Mouse (Mus musculus) intestine, embryonic 16.5 days (tissue): ENCODE data around the gene 1700042G07Rik. TPM values are rescaled to one million over a fixed set of nuclear protein-coding genes. Genes with fewer than 3 reads are reported as not detected.

Experiments
- ATAC-seq: fragments of 200-750 bp; cut with Nextera tagmentation; 2 replicates; pipeline ENCODE4 v1.8.0; 2017; ENCODE audit warnings: moderate TSS enrichment, moderate library complexity
- H3K27ac ChIP-seq: fragments of 300-500 bp; sonication (generic); 2 replicates; pipeline ENCODE4 v1.5.1; 2014; ENCODE audit warnings: mild to moderate bottlenecking, low read length
- H3K27me3 ChIP-seq: fragments of 300-500 bp; sonication (generic); replicated peaks from 2 replicates; pipeline ENCODE4 v1.6.1; 2014; ENCODE audit warnings: low read length, control low read depth, mixed read lengths; ENCODE audit not compliant: control insufficient read depth, insufficient read depth
- H3K36me3 ChIP-seq: fragments of 300-500 bp; sonication (generic); 2 replicates; pipeline ENCODE4 v1.6.1; 2014; ENCODE audit warnings: low read length, control low read depth; ENCODE audit not compliant: control insufficient read depth, insufficient read depth
- H3K4me1 ChIP-seq: fragments of 300-500 bp; sonication (generic); 2 replicates; pipeline ENCODE4 v1.6.1; 2014; ENCODE audit warnings: low read length, control low read depth, mixed read lengths; ENCODE audit not compliant: control insufficient read depth, insufficient read depth
- H3K4me2 ChIP-seq: fragments of 300-500 bp; sonication (generic); 2 replicates; pipeline ENCODE4 v1.6.1; 2014; ENCODE audit warnings: low read depth, low read length, control low read depth
- H3K4me3 ChIP-seq: fragments of 300-500 bp; sonication (generic); 2 replicates; pipeline ENCODE4 v1.5.1; 2014; ENCODE audit warnings: mild to moderate bottlenecking, low read length
- H3K9ac ChIP-seq: fragments of 300-500 bp; sonication (generic); 2 replicates; pipeline ENCODE4 v1.6.1; 2014; ENCODE audit warnings: low read depth, low read length
- H3K9me3 ChIP-seq: fragments of 300-500 bp; sonication (generic); 2 replicates; pipeline ENCODE4 v1.6.1; 2016; ENCODE audit warnings: low read length, control low read depth; ENCODE audit not compliant: control insufficient read depth
- WGBS: fragments of 180-500 bp; shearing (Covaris S2); extraction: QIAGEN DNeasy Blood & Tissue Kit; methylation state at CpG from one replicate; pipeline ENCODE4 v1.1.7; 2014; 5-methylcytosine and 5-hydroxymethylcytosine counted together
- polyA plus RNA-seq: library from polyadenylated mRNA; unstranded; fragments of >200 nt; fragmentation: Nextera tagmentation; extraction: Ambion mirVana; gene quantifications from 2 replicates; pipeline ENCODE4 v1.2.1, GENCODE M21; 2015

Gene 1700042G07Rik
- polyA plus RNA-seq, 1 experiment from 2014 or later: not detected

GRCm38 (mm10) chr4:116219056-116219455 is 45.9 kb downstream of the 1700042G07Rik start:
- no peak for ATAC-seq
- Histone ChIP-seq H3K4me1 (0 out of 2 replicates have a peak, but pooled peaks cover 3% of the 10 kb centered on the region), H3K27ac (no peak overlapping the region), H3K9me3 (no peaks in the 10 kb centered on the region), H3K36me3 (no peaks in the 10 kb centered on the region), H3K9ac (no peak overlapping the region), H3K4me2 (no peak overlapping the region), H3K4me3 (no peak overlapping the region), H3K27me3 (no peaks in the 10 kb centered on the region)
- WGBS: 85% methylated on average over 1 of the region's 1 CpGs

DNA sequence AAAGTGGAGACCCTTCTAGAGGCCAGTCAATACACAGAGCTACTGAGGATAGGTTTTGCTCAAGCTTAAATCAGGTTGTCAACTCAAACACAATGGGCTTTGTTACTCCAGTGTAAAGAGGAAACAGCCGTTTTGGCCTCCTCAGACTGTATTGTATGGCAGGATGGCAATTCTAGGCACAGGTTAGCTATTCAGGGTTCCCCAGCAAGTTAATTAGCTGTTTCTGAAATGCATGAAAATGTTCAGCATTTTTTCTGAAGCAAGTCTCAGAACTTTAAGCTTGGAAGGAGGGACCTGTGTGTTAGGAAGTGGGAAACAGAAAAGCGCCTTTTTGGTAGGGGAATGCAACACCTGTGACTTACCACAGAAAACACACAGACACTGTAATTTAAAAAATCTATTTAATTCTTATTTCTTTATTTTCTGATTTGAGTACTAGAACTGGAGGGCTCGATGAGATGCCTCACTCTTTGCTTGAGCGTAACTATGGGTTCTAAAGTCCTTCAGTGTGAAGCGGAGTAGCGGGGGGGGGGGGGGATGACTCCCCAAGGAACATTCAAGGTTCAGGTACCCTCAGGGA is 47.0 kb downstream of the 1700042G07Rik start:
- H3K4me3 ChIP-seq: peak overlapping the region; percentile 86
- no peak for ATAC-seq

GRCm38 (mm10) chr4:116220780-116221139 is 47.6 kb downstream of the 1700042G07Rik start:
- H3K4me3 ChIP-seq: peak overlapping the region; percentile 86
- ATAC-seq: peak; percentile 68
- H3K4me2 ChIP-seq: peak overlapping the region; percentile 75
- no peaks in the 10 kb centered on the region for H3K27me3 ChIP-seq
- H3K9ac ChIP-seq: peak overlapping the region; percentile 84
- H3K27ac ChIP-seq: peak overlapping the region; percentile 97
- 0 out of 2 replicates have a peak, but pooled peaks cover 3% of the 10 kb centered on the region for H3K4me1 ChIP-seq
- no peaks in the 10 kb centered on the region for H3K9me3 ChIP-seq
- WGBS: under 1% methylated on average over 26 of the region's 26 CpGs
- H3K36me3 ChIP-seq: no peaks in the 10 kb centered on the region

More for the DNA sequence above, 47.0 kb downstream of the 1700042G07Rik start:
- H3K27ac ChIP-seq: peak overlapping the region; percentile 97
- H3K9me3 ChIP-seq: no peaks in the 10 kb centered on the region
- H3K36me3 ChIP-seq: no peaks in the 10 kb centered on the region
- 0 out of 2 replicates have a peak, but pooled peaks cover 3% of the 10 kb centered on the region for H3K4me1 ChIP-seq
- no peaks in the 10 kb centered on the region for H3K27me3 ChIP-seq
- peak overlapping the region; percentile 84 for H3K9ac ChIP-seq
- H3K4me2 ChIP-seq: peak overlapping the region; percentile 75
- 15% methylated on average over 6 of the region's 6 CpGs for WGBS

DNA sequence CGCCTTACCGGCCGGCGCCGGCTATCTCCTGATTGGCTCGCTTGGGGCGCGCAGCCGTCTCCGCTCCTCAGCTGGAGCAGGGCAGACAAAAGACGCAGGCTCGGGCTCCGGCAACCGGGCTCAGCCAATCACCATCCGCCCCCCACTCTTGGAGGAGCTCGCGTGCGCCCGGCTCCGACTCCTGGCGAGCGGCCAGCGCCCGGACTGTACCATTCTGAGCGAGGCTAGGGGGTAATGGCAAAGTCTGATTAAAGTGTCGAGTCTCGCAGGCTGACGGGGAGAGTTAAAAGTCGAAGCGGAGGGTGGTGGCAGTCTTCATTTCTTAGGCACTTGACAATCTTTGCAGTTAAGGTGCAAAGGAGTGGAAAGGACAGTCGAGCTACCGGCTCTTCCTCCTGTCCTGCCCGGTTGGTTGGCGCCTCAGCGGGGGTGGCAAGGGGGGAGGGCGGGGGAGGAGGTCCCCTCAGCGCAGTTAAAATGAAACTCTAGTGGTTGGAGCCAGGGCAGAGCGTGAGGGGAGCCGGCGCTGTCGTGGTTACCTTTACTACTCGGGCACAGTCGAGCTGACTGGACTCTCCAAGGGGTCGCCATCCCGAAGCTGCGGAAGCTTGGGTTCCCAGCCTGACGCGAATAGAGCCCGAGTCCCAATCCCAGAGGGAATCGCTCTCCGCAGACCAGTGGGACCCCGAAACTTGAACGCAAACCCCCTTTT is 48.1 kb downstream of the 1700042G07Rik start, which contains the start of gene Pik3r3:
Gene Pik3r3, plus strand, starts transcription at position 479 of the 712 bp plus-strand sequence.
- under 1% methylated on average over 53 of the region's 53 CpGs for WGBS
- H3K4me3 ChIP-seq: peak within 1 kb of the TSS; percentile 86
- peak within 1 kb of the TSS; percentile 85 for H3K9ac ChIP-seq
- peak within 1 kb of the TSS; percentile 75 for H3K4me2 ChIP-seq
- H3K27me3 ChIP-seq: no peaks in the 10 kb centered on the region
- peak; percentile 100 for ATAC-seq
- H3K4me1 ChIP-seq: 0 out of 2 replicates have a peak, but pooled peaks cover 3% of the 10 kb centered on the region
- no peaks in the 10 kb centered on the region for H3K9me3 ChIP-seq
- peak within 1 kb of the TSS; percentile 97 for H3K27ac ChIP-seq
- no peaks in the 10 kb centered on the region for H3K36me3 ChIP-seq

- H3K36me3 ChIP-seq: no peaks in the 10 kb centered on the region
- WGBS: under 1% methylated on average over 23 of the region's 23 CpGs
- peak overlapping the region; percentile 85 for H3K9ac ChIP-seq
- H3K9me3 ChIP-seq: no peaks in the 10 kb centered on the region
- H3K27ac ChIP-seq: peak overlapping the region; percentile 94
- no peak for ATAC-seq
- H3K4me3 ChIP-seq: peak overlapping the region; percentile 86
- no peaks in the 10 kb centered on the region for H3K27me3 ChIP-seq
- peak overlapping the region; percentile 63 for H3K4me2 ChIP-seq
- H3K4me1 ChIP-seq: 0 out of 2 replicates have a peak, but pooled peaks cover 3% of the 10 kb centered on the region
Observed at GRCm38 (mm10) chr4:116221996-116222842, 49.0 kb downstream of the 1700042G07Rik start.

DNA sequence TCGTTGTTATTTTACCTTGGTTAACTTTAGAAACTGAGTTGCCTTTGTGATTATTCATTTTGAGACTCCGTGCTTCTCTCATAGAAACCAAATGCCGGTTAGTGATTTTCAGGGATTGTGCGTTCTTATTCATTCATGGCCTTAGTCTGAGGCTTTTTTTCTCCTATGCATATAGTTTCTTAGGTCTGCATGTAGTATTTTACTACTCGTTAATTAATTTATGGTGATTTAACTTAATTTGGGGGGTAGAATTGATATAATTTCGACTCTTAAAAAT is 49.6 kb downstream of the 1700042G07Rik start:
- no peaks in the 10 kb centered on the region for H3K27me3 ChIP-seq
- ATAC-seq: no peak
- no peak overlapping the region for H3K27ac ChIP-seq
- H3K9me3 ChIP-seq: no peaks in the 10 kb centered on the region
- H3K4me2 ChIP-seq: peak overlapping the region; percentile 63
- H3K36me3 ChIP-seq: no peaks in the 10 kb centered on the region
- WGBS: 13% methylated on average over 6 of the region's 6 CpGs
- H3K9ac ChIP-seq: peak overlapping the region; percentile 85
- H3K4me1 ChIP-seq: 0 out of 2 replicates have a peak, but pooled peaks cover 3% of the 10 kb centered on the region
- H3K4me3 ChIP-seq: peak overlapping the region; percentile 86

Other genes starting within 250 kb of the 1700042G07Rik start
- not detected in 2 replicates for gene Dmbx1, start 233.4 kb upstream of the 1700042G07Rik start, polyA plus RNA-seq
- 83.7 and 108 TPM in 2 replicates for gene Faah, start 155.4 kb upstream of the 1700042G07Rik start, polyA plus RNA-seq
- gene Nsun4, start 119.5 kb upstream of the 1700042G07Rik start, polyA plus RNA-seq: 39.8 and 41.7 TPM in 2 replicates
- gene Uqcrh, start 98.3 kb upstream of the 1700042G07Rik start, polyA plus RNA-seq: 745 and 751 TPM in 2 replicates
- gene Lrrc41, start 98.1 kb upstream of the 1700042G07Rik start, polyA plus RNA-seq: 77.4 and 79.3 TPM in 2 replicates
- gene Rad54l, start 49.7 kb upstream of the 1700042G07Rik start, polyA plus RNA-seq: 21.7 and 24.4 TPM in 2 replicates
- 35.2 and 39.9 TPM in 2 replicates for gene Pomgnt1, start 49.5 kb upstream of the 1700042G07Rik start, polyA plus RNA-seq
- gene Lurap1, start 22.0 kb upstream of the 1700042G07Rik start, polyA plus RNA-seq: 1.1 and 1.4 TPM in 2 replicates
- 48.9 and 52.5 TPM in 2 replicates for gene Tspan1, start 5.8 kb upstream of the 1700042G07Rik start, polyA plus RNA-seq
- gene Gm49337, start within 50 bp of the 1700042G07Rik start, polyA plus RNA-seq: not detected in 2 replicates
- 4.4 and 4.8 TPM in 2 replicates for gene Pik3r3, start 48.2 kb downstream of the 1700042G07Rik start, polyA plus RNA-seq